Mouse (Mus musculus) right cerebral cortex, postnatal 25 days (tissue): ENCODE results near the gene Hoxa4.

Experiments used
- DNase-seq: peaks from one replicate; pipeline ENCODE4 v3.0.0; 2022

The Hoxa4 gene

DNA sequence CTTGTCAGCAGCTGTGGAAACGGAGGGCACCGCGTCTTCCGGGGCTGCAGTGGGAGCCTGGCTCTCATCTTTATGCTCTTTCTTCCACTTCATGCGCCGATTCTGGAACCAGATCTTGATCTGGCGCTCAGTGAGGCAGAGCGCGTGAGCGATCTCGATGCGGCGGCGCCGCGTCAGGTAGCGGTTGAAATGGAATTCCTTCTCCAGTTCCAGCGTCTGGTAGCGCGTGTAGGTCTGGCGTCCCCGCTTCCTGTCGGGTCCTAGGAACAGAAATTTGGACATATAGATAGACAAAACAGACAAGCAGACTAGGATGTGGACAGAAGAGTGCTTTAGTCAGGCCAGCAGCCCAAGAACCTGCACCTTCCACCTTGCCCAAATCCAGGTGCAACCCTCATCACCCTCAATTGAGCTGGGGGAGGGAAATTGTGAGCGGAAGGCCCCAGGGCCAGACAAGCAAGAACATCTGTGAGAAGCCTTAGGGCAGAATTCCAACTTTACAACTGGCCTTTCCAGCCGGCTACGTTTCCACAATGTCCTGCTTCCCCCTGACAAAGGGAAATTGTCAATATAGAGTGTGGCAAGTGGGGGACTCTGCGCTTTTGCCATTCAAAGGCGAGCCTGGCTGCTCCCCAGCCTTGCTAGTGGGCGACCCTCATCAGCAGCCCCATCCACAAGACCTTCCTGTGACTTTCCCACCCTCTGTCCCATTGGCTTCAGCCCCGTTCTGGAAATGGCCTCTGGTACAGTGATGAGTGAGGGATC lies 24.4 kb upstream of the Hoxa4 start:
- no peak for DNase-seq

DNA sequence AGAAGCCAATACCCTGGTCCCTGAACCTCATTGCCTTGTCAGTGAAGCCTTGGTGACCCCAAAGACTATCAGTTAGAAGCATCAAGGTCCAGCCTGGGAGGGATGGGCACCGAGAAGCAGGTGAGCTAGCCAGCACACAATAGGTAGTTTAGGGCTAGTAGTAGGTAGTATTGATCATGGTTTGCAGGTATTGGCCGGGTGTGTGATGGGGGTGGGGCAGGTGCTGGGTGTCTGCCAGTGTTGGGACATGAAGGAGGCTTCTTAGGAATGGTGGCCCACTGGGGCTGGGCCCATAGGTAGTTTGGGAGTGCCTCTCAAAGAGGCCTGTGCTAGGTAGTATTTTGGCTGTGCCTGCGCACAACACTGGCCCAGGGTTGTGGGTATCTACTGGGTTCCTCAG lies 23.5 kb upstream of the Hoxa4 start:
- no peak for DNase-seq

DNA sequence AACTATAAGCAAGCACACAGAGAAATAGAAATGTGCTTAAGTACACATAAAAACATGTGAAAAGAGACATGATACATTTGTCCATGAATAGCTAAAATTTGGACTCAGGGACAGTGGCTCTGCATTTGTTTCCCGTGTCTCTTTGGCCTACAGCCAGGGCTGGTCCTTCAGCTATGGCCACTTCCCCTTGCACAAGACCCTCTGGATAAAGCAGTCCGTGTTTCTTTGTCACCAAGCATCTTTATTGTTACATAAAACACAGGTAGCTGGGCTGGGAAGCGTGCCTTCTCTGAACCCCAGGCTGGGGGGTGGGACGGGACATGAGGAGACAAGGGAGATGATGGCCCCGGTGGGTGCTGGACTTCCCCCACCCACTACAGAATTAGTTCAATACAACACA lies 22.7 kb upstream of the Hoxa4 start:
- no peak for DNase-seq

DNA sequence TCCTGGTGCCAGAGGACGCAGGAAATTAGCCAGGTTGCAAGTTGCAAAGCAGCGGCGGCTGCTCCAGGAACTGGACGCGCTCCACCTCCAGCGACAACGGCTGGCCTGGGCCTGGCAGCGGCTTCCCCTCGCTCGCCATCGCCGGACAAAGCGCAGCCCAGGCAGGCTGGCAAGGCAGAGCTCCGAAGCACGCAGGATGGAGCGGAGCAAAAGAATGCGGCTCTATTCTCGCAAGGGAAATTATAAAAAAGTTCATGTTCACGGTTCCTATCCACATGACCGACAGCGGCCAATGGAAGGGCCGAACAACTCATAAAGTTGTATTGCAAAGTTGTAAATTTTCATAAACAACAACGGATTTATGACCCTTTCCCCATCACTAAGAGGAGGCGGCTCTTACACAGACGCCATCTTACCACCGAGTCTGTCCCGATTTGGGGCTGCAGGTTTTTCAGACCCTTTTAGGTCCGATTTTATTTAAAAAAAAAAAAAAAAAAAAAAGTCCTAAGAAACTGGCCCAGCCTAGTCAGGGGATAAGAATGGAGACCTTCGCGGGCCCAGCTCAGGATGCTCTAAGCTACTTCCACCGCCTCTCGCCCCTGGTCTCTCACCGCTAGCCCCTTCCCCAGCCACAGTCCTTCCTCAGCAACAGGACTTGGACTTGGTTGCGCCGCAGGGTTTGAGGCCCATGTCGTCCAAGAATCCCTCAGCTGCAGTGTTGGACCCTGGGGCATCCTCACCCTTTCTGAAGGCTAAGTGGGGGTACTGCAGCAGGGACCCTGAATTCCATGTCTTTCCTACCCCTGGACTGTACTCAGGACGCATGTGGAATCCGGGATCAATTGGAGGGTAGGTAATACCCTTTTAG lies 21.8 kb upstream of the Hoxa4 start, which contains the start of the genes Hoxa3 and Gm28308:
TSS of gene Hoxa3 (minus strand) at position 218 of the 868 bp plus-strand sequence.
TSS of gene Gm28308 (minus strand) at position 221 of the 868 bp plus-strand sequence.
- no peak for DNase-seq

DNA sequence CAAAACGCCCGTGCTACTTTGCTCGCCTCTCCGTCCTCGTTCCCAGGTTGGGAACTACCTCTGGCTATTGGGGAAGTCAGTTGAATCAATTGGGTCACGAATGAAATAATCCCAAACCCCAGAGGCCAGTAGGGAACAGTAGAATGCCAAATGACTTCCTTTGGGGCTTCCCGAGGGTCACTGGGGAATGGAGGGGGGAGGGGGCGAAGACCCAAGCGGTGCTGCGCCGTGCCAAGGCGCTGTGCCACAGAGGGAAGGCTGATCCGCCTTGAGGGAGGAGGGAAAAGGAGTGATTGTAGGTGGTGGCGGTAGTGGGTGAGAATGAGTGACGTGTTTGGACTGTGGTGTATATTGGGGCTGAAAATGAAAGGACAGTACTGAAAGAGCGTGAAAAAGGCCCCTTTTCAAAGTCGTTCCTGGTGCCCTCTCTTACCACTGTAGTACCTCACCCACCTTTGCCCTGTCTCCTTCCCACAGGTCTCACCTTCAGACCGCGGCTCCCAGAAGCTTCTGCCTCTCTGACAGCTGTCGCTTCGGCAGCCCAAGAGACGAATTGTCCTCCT lies 21.1 kb upstream of the Hoxa4 start:
- no peak for DNase-seq

DNA sequence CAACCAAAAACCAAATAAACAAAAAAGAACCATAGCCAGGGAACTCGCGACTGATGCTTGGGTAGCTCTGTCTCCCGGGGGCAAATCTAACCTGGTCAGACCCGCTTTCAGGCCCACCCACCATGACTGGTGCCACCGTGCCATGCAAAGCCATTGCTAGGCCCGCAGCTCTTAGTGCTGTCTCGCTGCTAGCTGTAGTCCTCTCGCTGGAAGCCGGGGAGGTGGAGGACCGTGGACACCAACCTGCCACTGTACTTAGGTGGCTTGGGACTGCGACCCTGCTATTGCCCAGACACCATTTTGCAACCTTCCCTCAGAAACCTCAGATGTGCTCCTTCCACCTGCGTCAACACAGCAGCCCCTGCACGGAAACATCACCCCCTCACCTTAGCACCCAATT lies 20.4 kb upstream of the Hoxa4 start:
- DNase-seq: no peak

DNA sequence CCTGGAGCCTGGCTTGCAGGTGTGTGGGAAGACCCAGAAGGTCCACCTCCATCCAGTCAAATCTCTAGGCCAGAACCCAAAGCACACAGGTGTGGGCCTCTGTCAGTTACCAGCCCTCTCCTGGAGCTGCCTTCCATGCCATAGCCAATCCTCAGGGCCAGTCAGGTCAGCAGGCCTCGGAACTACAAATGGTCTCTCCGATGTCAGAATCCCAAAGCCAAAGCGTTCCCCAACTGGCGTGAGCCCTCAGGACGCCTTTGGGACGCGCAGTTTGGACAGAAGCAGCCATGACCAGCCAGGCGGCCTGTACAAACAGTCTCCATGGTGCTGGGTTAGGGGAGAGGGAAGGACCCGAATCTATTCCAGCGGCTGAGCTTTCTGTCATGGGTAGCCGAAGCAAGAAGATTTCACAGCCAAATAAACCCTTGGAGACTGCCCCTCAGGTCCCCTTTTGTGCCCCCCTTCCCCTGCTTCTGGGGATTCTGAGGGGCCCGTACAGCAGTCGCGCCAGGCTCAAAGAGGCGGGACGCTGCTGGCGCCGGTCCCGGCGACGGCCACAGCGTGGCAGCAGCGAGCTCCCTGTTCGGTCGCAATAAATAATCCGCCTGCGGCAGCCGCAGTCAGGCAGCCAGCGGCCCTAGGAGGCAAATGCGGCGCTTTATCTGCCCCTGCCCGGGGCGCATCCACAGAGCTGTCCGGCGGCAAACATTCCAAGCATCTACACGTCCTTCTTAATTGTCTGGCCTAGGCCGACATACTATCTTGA lies 19.8 kb upstream of the Hoxa4 start:
- DNase-seq: no peak

DNA sequence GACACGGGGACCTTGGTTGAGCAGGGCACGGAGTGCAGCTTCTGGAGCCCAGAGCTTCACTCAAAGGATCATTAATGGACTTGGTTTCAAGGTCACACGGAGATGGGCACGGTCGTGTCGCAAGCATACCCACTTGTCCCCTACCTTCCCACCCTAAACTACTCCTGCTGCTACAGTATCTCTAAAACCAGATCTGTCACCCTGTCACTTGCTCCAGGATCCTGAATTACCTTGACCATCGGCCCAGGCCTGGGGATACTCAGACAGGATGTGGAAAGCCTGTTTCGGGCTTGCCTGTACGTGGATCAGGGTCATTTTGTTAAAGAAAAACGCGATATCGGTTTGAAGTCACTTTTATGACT lies 18.1 kb upstream of the Hoxa4 start:
- DNase-seq: no peak

DNA sequence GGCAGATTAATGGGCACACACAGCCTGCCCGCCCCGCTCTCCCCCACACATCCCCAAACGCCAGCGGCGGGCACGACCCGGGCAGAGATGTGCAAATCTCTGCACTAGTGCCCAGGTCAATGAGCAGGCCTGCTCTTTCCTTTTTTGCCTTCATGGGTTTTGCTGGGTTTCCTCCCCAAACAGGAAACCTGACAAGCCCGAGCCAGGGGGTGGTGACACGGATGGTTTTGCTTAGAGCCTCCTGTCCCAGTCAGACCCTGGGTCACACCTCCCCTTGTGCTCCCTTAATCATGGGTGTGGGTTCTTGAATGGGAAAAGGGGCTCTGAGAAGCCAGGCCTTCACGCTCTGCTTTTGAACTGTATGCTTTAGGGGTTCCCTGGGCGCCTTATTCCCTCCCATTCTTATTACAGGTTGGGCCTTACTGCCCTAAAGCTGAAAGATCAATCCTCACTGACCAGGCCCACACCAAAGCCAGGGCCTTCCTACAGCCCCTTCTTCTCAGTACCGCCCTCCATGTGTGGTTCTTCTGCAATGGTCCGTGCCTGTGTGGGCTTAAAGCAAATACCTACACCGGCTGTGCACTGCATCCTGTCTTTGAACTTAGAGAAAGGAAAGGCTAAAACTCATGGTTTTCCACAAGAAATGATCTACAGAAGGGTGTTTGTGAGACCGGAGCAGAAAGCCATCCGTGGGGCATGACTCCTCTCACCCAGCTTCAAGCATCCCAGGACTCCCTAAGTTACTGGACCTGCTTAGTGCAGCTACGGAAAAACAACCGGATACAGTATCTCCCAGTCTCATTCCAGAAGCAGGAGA lies 17.5 kb upstream of the Hoxa4 start:
- no peak for DNase-seq

DNA sequence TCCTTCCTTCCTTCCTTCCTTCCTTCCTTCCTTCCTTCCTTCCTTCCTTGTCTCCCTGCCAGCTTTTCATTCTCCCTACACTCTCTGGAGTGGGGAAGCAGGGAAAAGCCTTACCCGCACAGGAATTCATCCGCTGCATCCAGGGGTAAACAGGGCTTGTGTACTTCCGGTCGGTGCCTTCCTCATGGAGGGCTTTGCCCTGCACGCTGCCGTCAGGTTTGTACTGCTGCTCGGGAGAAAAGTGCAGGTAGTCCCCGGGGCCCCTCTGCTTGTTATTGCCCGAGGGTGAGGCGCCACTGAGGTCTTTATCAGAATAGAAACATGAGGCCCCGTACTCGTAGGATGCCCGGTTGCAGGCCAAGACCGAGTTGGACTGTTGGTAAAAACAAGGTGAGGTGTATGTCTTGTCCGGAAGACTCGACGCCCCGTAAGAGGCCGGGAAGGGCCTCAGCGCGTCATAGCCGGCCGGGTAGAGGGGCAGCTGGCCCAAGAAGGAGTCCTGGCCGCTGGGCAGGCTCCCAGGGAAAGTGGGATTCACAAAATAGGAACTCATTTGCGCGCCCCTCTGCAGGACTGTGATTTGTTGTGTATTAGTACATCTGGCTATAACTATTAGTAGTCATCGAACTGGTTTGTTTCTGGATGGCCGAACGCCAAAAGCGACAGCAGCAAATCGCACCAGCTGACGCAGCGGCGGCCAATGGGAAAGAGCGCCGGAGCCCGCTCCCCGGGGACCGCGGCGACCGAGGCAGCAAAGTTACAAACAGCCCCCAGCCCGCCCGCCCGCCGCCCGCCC lies 16.7 kb upstream of the Hoxa4 start, which contains the start of gene Hoxa6:
TSS of gene Hoxa6 (minus strand) at position 651 of the 796 bp plus-strand sequence.
- DNase-seq: no peak

DNA sequence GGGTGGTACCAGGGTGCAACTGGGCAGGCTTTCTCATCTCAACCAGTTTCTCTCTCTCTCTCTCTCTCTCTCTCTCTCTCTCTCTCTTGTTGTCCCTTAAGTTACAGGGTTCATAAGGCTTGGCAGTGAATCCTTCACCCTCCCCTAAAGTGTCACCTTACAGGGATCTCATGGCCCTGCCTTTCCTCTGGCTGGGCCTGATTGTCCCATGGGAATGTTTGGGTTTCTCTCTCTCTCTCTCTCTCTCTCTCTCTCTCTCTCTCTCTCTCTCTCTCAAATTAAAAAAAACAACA lies 16.1 kb upstream of the Hoxa4 start:
- no peak for DNase-seq

DNA sequence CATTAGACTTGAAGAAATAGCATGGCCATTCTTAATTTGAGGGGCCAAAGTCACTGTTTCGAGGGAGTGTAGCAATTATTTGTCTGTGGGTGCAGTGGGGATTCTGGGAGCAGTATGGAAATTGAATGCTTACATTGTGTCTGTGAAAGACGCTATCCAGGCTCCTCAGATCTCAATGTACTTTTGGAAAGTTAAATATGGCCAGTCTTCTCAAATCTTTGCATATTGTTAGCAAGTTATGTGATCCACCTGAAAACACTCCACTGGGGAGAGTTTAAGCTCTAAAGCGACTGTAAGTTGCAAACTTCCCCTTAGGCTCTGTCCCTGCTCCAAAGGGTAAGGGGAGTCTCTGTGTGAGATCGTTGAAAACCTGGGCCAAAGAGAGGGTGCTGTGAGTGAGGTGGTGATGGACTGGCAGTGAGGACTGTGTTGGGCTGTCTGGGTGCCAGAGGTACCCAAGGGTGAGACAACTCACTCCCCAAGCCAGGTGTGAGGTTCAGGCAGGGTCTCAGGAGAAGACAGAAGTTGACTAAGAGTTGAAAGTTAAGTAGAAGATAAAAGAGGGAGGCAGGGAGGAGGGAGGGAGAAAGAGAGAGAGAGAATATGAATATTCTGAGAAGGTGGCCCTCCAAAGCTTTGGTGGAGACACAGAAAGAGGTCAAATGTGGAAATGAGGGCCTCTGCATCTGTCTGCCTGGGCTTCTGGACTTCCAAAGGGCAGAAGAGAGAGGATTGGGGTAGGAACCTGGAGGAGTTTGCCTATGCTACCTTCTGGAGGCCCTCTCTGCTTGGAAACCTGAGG lies 15.5 kb upstream of the Hoxa4 start:
- no peak for DNase-seq

DNA sequence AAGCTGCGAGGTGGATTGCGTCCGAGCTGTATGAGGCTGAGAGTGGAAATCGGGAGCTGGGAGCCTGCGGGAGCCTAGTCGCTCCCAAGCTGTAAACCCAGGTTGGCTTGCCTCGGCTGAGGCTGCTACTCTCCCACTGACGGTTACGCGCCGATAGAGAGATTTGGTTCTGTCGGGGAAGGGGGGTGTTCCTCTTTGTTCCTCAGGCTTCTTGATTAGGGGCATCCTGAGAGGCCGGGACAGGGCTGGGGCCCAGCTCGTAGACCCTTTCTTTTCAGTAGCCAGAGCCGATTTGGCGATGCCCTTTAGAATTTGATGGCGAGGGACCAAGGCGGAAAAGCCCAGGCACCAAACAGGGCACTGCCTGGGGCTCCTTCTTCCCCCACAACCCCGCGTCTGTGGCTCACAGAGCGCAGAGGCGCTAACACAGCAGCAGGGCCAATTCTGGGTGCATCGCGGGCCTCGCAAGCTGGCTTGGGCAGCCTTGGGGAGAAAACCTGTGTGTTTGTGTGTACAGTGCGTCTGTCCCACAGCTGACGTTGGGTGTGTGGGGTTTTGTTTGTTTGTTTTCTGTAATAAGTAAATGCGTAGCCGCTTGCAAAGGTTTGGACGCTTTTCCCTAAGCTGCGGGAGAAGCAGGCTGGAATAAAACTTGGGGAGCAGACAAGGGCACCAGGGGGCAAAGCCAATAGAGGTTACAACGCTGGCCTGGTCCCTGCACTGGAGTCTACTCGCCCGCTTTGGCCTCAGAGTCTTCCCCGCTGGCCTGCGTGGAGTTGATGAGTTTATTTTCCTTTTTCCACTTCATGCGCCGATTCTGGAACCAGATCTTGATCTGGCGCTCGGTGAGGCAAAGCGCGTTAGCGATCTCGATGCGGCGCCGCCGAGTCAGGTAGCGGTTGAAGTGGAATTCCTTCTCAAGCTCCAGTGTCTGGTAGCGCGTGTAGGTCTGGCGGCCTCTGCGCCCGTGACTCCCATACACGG lies 14.4 kb upstream of the Hoxa4 start:
- DNase-seq: no peak

DNA sequence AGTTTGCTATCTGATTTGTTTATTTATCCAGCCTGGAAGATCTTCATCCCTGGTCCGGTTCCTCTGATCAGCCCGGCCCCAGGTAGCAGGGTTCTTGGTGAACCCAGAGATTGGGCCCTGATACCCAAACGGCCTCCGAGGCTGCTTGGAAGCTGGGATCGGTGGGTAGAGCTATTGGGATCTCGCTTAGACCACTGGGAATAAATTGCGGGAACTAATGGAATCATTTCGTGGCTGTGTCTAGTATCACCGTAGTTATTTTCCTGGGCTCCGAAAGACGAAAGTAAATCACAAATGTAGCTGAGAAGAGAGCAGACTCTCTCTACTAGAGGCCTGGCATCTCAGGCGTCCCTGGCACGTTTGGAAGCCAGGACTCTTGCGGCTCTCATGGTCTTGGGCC lies 13.7 kb upstream of the Hoxa4 start:
- DNase-seq: no peak

DNA sequence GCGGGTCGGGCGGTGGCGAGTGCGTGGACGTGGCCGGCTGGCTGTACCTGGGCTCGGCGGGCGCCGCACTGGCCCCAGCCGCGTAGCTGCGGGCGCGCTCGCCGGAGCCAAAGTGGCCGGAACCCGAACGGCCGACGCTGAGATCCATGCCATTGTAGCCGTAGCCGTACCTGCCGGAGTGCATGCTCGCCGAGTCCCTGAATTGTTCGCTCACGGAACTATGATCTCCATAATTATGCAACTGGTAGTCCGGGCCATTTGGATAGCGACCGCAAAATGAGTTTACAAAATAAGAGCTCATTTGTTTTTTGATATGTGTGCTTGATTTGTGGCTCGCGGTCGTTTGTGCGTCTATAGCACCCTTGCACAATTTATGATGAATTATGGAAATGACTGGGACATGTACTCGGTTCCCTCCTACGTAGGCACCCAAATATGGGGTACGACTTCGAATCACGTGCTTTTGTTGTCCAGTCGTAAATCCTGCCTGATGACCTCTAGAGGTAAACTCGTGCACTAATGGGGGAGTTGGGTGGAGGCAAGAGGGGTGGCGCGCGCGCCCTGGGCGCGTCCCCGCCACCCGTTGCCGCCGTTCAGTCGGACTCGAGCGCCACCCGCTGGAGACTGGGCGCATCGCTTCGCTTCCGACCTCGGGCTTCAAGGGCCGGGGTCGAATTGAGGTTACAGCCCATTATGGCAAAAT lies 12.6 kb upstream of the Hoxa4 start, which contains the start of gene Hoxa5:
TSS of gene Hoxa5 (minus strand) at position 538 of the 703 bp plus-strand sequence.
- no peak for DNase-seq

DNA sequence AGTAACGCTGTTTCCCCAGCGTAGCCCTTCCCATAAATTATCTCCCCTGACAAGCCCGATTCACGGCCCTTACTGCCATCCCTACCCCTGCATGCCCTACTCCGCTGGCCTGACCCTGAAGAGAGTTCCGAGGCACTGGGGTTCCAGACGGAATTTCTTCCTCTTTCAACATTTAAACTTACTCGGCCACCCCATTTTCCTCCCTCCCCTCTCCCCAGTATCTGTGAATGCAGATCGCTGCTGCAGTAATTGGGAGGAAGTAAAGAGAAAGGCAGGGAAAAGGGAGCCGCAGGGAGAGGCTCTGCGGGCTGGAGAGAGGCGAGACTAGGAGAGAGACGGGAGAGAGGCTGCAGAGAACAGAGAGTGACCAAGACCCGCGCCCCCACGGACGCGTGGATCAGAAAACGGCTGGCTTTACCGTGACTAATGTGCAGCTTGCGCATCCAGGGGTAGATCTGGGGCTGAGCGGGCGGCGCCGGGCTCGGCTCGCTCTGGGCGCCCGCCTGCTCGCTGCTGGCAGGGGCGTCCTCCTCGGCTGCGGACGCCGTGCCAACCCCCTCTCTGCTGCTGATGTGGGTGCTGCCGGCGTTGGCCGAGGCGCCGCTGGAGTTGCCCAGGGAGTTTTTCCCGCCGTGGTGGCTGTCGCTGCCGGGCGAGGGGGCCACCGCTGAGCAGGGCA lies 12.0 kb upstream of the Hoxa4 start:
- DNase-seq: no peak

DNA sequence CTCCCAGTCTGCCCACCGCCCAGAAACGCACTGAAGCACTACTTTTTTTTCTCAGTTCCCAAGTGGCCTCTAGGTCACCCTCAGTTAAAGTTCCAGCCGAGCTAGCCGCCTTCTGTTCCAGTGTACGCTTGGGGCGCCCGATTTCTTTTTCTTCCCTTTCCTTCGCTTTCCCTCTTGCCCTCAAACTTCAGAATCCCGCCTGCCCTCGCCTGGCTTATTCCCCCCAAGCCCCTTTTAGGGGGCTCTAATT lies 11.5 kb upstream of the Hoxa4 start:
- no peak for DNase-seq
